Comparison of ENCODE assay signal across 16 mouse cellular contexts in genomic region chr6:100644631-100645030, GRCm38 (mm10). TPM values are rescaled to one million over a fixed set of nuclear protein-coding genes. Genes with fewer than 3 reads are reported as not detected.
DNase-seq lines count a peak whose midpoint lies in the region; ATAC-seq and TF ChIP-seq lines count a peak whose summit lies in the region.
"Had no signal": no experiment of that assay in that cellular context is flagged by ENCODE, and none has a peak within 500 bp of the region (broad histone marks: within the 10 kb centered on the region; RNA-seq: fewer than 3 reads in every experiment).

No protein-coding gene starts in this region.

- intact Hi-C loops in gastrocnemius, adult 2 months (cut with DNase I): loop anchor here (2.0 to 10.0 kb wide), 3 partner anchors 34 to 840 kb away; no protein-coding TSS in a partner anchor

- H3K4me3 ChIP-seq in gastrocnemius, adult 2 months: peak overlapping the region; percentile 15
- no peak overlapping the region for H3K4me3 ChIP-seq in liver, adult 2 months (ENCODE audit: insufficient read depth, low read depth, low read length)
- H3K4me3 ChIP-seq in liver, postnatal 0 days (ENCODE audit: low read depth, low read length): no peak overlapping the region
- H3K4me3 ChIP-seq: lung, embryonic 15.5 days had no signal

- peak; percentile 10 for DNase-seq in adrenal gland, adult 8-10 months
- no peak for DNase-seq in adrenal gland, adult 18-20 months (ENCODE audit: low spot score in 2 of 2)
- peak; percentile 45 for DNase-seq in gastrocnemius, adult 2 months
- DNase-seq in gastrocnemius, postnatal 10 days: no peak
- peak; percentile 91 for DNase-seq in liver, adult 2 months (ENCODE audit: extremely low read depth, low read depth, low spot score)
- DNase-seq in liver, postnatal 0 days: no peak
- DNase-seq in ovary, postnatal 36 days (ENCODE audit: low spot score): peak; percentile 12
- no peak for DNase-seq in ovary, postnatal 10 days (ENCODE audit: low spot score)
- DNase-seq: gastrocnemius, postnatal 36 days; kidney, adult 2 months; kidney, postnatal 14 days; thymus, postnatal 25 days had no signal

- WGBS in liver, adult 2 months: 46% methylated on average over 15 of the region's 15 CpGs
- 88% methylated on average over 15 of the region's 15 CpGs for WGBS in liver, postnatal 0 days (ENCODE audit: insufficient replicate concordance)

- peaks cover 9% of the 10 kb centered on the region for H3K36me3 ChIP-seq in liver, adult 2 months (ENCODE audit: control insufficient read depth, insufficient read depth, low read length)
- peaks cover 9% of the 10 kb centered on the region; the same call in 1 of the 2 replicates for H3K36me3 ChIP-seq in liver, postnatal 0 days (replicated peaks; ENCODE audit: insufficient read depth, low read length)
- H3K36me3 ChIP-seq: lung, embryonic 15.5 days had no signal

- TF ChIP-seq EP300 in liver, postnatal 0 days (IDR thresholded peaks at IDR 0.05; ENCODE audit: low read depth): no peak

- no peak for ATAC-seq in liver, postnatal 0 days

- H3K27ac ChIP-seq in gastrocnemius, adult 2 months: no peak overlapping the region
- no peak overlapping the region for H3K27ac ChIP-seq in liver, adult 2 months (replicated peaks; ENCODE audit: insufficient read depth, low read depth, low read length)
- no peak overlapping the region for H3K27ac ChIP-seq in liver, postnatal 0 days (ENCODE audit: low read depth)
- H3K27ac ChIP-seq: lung, embryonic 15.5 days had no signal

- no peaks in the 10 kb centered on the region for H3K79me2 ChIP-seq in liver, adult 2 months (ENCODE audit: control insufficient read depth, insufficient read depth, low read length)

- H3K4me1 ChIP-seq in liver, adult 2 months (ENCODE audit: control insufficient read depth, insufficient read depth, low read length): peaks cover 1% of the 10 kb centered on the region; the same call in 1 of the 2 replicates
- H3K4me1 ChIP-seq in liver, postnatal 0 days (ENCODE audit: insufficient read depth): no peaks in the 10 kb centered on the region

- no peak overlapping the region for H3K9ac ChIP-seq in liver, adult 2 months (ENCODE audit: low read depth, low read length)
- H3K9ac ChIP-seq in liver, postnatal 0 days (replicated peaks): no peak overlapping the region
- H3K9ac ChIP-seq: lung, embryonic 15.5 days had no signal

- H3K9me3 ChIP-seq in liver, postnatal 0 days (ENCODE audit: low read length): no peaks in the 10 kb centered on the region
- H3K9me3 ChIP-seq: lung, embryonic 15.5 days had no signal

- H3K4me2 ChIP-seq in liver, postnatal 0 days (ENCODE audit: low read depth, low read length): no peak overlapping the region
- H3K4me2 ChIP-seq: heart, embryonic 11.5 days; lung, embryonic 15.5 days had no signal

- TF ChIP-seq CTCF in gastrocnemius, adult 2 months (IDR thresholded peaks at IDR 0.05): no peak
- no peak for TF ChIP-seq CTCF in liver, adult 2 months (IDR thresholded peaks at IDR 0.05; ENCODE audit: low read depth, low read length)
- TF ChIP-seq CTCF in liver, postnatal 0 days (IDR thresholded peaks at IDR 0.05; ENCODE audit: low read depth): no peak

- no peak for TF ChIP-seq POLR2A in liver, adult 2 months (IDR thresholded peaks at IDR 0.05; ENCODE audit: extremely low read depth, insufficient read depth, low read length)

- H3K27me3 ChIP-seq in liver, adult 2 months (ENCODE audit: control insufficient read depth, insufficient read depth, low read length): no peaks in the 10 kb centered on the region
- no peaks in the 10 kb centered on the region for H3K27me3 ChIP-seq in liver, postnatal 0 days (ENCODE audit: insufficient read depth, low read length)
- H3K27me3 ChIP-seq: lung, embryonic 15.5 days had no signal

RNA-seq across cellular contexts. Expression of gene Shq1, which starts 26.3 kb away (rescaled TPM):
- total RNA-seq in adrenal gland, adult 8-10 months (2022): 10 to 100 TPM; 10.6 to 16.3 (median 13.1) TPM
- 10 to 100 TPM in 1 of 2 experiments, 1 to 10 TPM in 1; 9.0 to 10.6 TPM for total RNA-seq in adrenal gland, adult 18-20 months (2021)
- total RNA-seq in gastrocnemius, adult 2 months (2021): 1 to 10 TPM; 1.9 TPM
- total RNA-seq in gastrocnemius, postnatal 10 days (2021): 1 to 10 TPM; 2.9 to 3.3 TPM
- total RNA-seq in liver, adult 2 months (2014; rRNA removed): 4.0 and 4.3 TPM in 2 replicates
- polyA plus RNA-seq in liver, adult 2 months (2012; rRNA removed): 3.2 and 4.2 TPM in 2 replicates
- 6.4 TPM in 2 replicates for polyA plus RNA-seq in liver, postnatal 0 days (2015; fragmentation: Nextera tagmentation; extraction: Ambion mirVana)

RNA-seq across cellular contexts. Expression of gene Gxylt2, which starts 59.9 kb away (rescaled TPM):
- total RNA-seq in adrenal gland, adult 8-10 months (2022): under 1 TPM; 0.18 to 0.90 (median 0.61) TPM
- under 1 TPM; 0.30 to 0.80 TPM for total RNA-seq in adrenal gland, adult 18-20 months (2021)
- under 1 TPM; 0.66 to 0.67 TPM for total RNA-seq in gastrocnemius, adult 2 months (2021)
- 1 to 10 TPM; 5.0 to 7.9 TPM for total RNA-seq in gastrocnemius, postnatal 10 days (2021)
- total RNA-seq in liver, adult 2 months (2014; rRNA removed): under 0.01 and 0.07 TPM in 2 replicates
- polyA plus RNA-seq in liver, adult 2 months (2012; rRNA removed): not detected in 2 replicates
- 0.01 and 0.06 TPM in 2 replicates for polyA plus RNA-seq in liver, postnatal 0 days (2015; fragmentation: Nextera tagmentation; extraction: Ambion mirVana)
- total RNA-seq: hematopoietic stem cell, adult 5-6 weeks; MEL had no signal

Comparison
In these comparisons a context has a peak if more than half of its experiments do, and no peak if none do; other contexts are left out.
1. DNase-seq: peak in adrenal gland, adult 8-10 months (single experiment), gastrocnemius, adult 2 months (single experiment), liver, adult 2 months (single experiment) and ovary, postnatal 36 days (single experiment); none in adrenal gland, adult 18-20 months (0 of 2), gastrocnemius, postnatal 10 days (single experiment), liver, postnatal 0 days (single experiment) and ovary, postnatal 10 days (single experiment).